Mouse (Mus musculus): ENCODE data around the gene Wrb.

Wrb gene

GRCm38 (mm10) chr16:96158511-96159080 lies 13.4 kb downstream of the Wrb start:
- DNase-seq (ENCODE audit: low spot score in 2 of 2), result no peak

GRCm38 (mm10) chr16:96159091-96159731 lies 14.0 kb downstream of the Wrb start:
- peak; percentile 25 to 60 for DNase-seq (ENCODE audit: low spot score in 2 of 2)

- no peak for DNase-seq (ENCODE audit: low spot score in 2 of 2)
Observed at GRCm38 (mm10) chr16:96159794-96160346, 14.7 kb downstream of the Wrb start.

- no peak for DNase-seq (ENCODE audit: low spot score in 2 of 2)
Observed at GRCm38 (mm10) chr16:96160927-96161326, 15.7 kb downstream of the Wrb start.

- no peak for DNase-seq (ENCODE audit: low spot score in 2 of 2)
Observed at GRCm38 (mm10) chr16:96161336-96161735, 16.1 kb downstream of the Wrb start.

- no peak for DNase-seq (ENCODE audit: low spot score in 2 of 2)
Observed at GRCm38 (mm10) chr16:96165723-96166264, 20.6 kb downstream of the Wrb start.

GRCm38 (mm10) chr16:96168837-96169236 lies 23.6 kb downstream of the Wrb start:
- no peak for DNase-seq (ENCODE audit: low spot score in 2 of 2)

GRCm38 (mm10) chr16:96173648-96174047 lies 28.4 kb downstream of the Wrb start:
- no peak for DNase-seq (ENCODE audit: low spot score in 2 of 2)

GRCm38 (mm10) chr16:96175399-96175798 lies 30.2 kb downstream of the Wrb start:
- DNase-seq (ENCODE audit: low spot score in 2 of 2), result no peak

- no peak for DNase-seq (ENCODE audit: low spot score in 2 of 2)
Observed at GRCm38 (mm10) chr16:96179156-96179555, 33.9 kb downstream of the Wrb start.

- DNase-seq (ENCODE audit: low spot score in 2 of 2), result no peak
Observed at GRCm38 (mm10) chr16:96187619-96188018, 42.4 kb downstream of the Wrb start.

GRCm38 (mm10) chr16:96191531-96192506 lies 46.6 kb downstream of the Wrb start, which contains the start of gene Lca5l:
Gene Lca5l (minus strand): TSS chr16:96192271.
- DNase-seq (ENCODE audit: low spot score in 2 of 2), result peak; percentile 78 to 93

GRCm38 (mm10) chr16:96199913-96200701 lies 54.9 kb downstream of the Wrb start, which contains the start of gene Sh3bgr:
Gene Sh3bgr (plus strand): TSS chr16:96200450.
- DNase-seq (ENCODE audit: low spot score in 2 of 2), result no peak

GRCm38 (mm10) chr16:96200702-96201028 lies 55.5 kb downstream of the Wrb start:
- no peak for DNase-seq (ENCODE audit: low spot score in 2 of 2)

- no peak for DNase-seq (ENCODE audit: low spot score in 2 of 2)
Observed at GRCm38 (mm10) chr16:96201485-96202232, 56.5 kb downstream of the Wrb start.
